Mouse (Mus musculus) thymus, postnatal 4 days (tissue): ENCODE data around the gene Gm6904.
"Not testable (repeated sequence)": the region's sequence is repeated elsewhere in the genome, so short reads cannot be mapped to it uniquely, and the experiment has no call there.

ENCODE experiments used
- DNase-seq: peaks from one replicate; pipeline ENCODE4 v3.0.0; 2021

The Gm6904 gene

DNA sequence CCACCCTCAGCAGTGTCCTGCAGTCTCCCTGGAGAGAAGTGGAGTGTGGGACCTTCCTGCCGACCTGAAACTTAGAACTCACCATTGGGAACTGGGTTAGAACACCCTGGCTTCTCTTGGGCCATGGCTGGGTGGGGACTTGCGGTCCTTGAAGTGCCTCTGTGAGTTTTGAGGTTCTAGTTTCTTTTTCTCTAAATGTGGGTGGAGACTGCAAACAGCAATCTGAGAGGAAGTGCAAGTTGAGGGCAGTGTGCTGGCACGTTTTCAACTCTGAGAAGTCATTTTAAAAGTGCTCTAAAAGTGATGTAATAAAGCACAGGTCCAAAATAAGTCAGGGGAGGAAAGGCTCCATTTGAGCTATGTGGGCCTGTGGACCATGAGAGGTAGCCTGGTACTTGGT is at the start of gene Gm6904:
Gene Gm6904, minus strand, starts transcription at position 161 of the 400 bp plus-strand sequence.
- DNase-seq, result peak; percentile 11

DNA sequence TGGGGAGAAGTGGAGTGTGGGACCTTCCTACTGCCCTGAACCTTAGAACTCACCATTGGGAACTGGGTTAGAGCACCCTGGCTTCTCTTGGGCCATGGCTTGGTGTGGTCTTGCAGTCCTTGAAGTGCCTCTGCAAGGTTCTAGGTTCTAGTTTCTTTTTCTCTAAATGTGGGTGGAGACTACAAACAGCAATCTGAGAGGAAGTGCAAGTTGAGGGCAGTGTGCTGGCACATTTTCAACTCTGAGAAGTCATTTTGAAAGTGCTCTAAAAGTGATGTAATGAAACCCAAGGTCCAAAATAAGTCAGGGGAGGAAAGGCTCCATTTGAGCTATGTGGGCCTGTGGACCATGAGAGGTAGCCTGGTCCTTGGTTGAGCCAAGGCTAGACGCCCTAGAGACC is 37.4 kb upstream of the Gm6904 start, which contains the start of gene Phf11a:
Gene Phf11a, minus strand, starts transcription at position 132 of the 400 bp plus-strand sequence.
- DNase-seq, result not testable (repeated sequence)

DNA sequence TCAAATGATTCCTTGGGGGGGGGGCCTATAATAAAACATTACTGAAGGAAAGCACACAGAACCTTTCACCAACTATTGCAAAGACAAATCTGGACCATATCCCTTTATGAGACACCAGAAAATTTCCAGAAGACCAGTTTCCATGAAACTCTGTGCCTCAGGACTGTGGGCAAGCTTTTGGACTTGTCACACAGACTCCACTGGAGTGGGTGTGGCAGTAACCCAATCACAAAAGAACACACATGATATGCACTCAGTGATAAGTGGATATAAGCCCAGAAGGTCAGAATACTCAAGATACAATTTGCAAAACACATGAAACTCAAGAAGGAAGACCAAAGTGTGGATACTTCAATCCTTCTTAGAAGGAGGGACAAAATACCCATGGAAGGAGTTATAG is 31.8 kb upstream of the Gm6904 start:
- not testable (repeated sequence) for DNase-seq

DNA sequence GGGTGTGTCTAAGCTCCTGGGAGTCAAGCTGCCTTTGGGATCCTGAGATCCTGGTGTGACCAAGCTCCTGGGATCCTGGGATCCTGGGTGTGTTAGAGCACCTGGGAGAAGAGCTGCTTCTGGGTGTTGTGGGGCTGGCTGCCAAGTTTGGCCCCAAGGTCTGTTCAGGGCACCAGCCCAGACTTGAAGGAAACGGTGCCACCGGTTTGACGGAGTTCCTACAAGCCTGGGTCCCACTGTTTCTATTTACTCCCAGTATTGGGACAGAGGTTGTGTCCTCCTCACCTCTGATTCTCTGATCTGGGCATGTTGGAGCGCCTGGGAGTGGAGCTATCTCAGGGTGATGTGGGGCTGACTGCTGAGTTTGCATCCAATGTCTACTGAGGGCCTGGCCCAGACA is 14.9 kb upstream of the Gm6904 start:
- DNase-seq, result not testable (repeated sequence)

DNA sequence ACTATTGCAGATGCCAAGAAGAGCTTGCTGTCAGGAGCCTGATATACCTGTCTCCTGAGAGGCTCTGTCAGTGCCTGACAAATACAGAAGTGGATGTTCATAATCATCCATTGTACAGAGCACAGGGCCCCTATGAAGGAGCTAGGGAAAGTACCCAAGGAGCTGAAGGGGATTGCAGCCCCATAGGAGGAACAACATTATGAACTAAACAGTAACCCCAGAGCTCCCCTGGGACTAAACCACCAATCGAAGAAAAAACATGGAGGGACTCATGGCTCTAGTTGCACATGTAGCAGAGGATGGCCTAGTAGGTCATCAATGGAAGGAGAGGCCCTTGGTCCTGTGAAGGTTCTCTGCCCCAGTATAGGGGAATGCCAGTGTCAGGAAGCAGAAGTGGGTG is 4.2 kb downstream of the Gm6904 start:
- DNase-seq, result not testable (repeated sequence)

DNA sequence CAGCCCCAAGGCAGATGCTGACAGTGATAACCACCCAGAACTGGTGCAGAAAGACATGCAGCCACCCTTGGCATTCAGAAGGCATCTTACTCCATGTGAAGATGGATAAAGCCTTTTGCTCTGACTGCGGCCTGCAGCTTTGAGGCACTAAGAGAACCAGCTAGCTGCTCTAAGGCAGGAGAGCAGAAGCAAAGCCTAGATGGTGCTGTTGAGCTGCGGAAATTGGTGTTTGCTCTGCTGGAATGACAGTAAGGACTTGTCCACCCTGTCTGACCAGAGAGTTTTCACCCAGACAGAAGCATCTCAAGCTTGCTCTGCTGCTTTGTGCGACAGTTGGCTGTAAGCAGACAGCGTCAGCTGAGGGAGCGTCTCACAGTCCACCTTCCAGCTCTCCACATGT is 9.7 kb downstream of the Gm6904 start:
- not testable (repeated sequence) for DNase-seq

DNA sequence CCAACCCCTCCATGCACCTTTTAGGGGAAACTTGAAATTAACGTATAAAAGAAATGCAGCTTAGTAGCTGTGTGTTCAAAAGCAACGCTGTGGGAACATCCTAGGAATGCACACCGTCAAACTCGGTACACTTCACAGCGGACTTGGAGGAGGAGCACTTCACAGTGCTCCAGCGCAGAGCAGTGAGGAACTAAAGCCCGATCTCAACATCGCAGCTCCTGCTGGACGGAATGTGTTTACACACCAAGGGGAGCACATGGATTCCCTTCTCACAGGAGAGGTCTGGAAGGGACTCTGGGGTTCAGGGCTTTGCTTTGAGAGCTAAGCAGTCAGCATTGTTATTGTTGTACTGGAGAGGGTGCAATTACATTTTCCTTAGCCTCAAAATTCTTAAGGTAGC is 26.4 kb downstream of the Gm6904 start:
- no peak for DNase-seq

DNA sequence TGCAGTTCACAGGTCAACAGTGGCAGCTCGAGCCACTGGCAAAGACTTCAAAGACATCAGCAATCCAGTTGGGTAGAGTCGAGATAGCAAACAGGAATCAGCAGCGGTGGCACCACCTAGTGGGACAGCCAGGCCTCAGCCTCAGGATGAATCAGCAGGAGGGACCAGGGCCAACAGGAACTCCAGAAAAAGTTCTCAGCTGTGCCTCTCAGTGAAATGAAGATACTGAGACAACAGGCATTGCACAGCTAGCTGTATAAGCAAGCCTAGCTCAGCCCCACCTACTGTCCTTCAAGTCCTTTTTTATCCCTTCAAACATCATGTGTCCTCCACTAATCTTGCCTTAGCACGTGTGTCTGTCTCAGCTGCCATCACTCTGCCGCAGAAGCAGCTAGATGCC is 28.0 kb downstream of the Gm6904 start:
- DNase-seq, result peak; percentile 16

DNA sequence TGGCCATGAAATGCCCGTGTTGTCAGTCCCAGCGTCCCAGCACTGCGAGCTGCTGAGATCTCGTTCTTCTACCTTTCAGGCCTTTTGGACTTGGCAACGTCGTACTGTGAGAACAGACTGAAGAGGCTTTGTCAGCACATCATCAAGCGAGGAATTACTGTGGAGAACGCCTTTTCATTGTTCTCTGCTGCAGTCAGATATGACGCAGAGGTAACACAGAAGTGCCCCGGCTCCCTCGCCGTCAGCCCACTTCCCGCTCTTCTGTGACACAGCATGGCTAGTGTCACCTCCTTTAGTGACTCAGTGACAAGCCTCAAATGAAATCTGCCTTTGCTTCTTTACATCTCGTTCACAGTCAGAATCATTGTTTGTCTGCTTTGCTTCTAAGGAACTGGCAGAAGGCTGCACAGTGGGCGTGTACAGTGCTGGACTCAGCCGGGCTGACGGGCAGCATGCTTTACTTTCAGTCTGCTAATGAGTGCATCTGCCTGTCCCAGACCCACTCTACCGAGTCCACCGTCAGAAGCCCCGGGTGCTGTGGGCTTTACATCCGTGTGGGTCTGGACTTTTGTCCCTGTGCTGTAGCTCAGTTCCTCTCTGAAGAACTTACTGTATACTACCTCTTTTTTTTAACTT is 29.6 kb downstream of the Gm6904 start:
- DNase-seq, result no peak

DNA sequence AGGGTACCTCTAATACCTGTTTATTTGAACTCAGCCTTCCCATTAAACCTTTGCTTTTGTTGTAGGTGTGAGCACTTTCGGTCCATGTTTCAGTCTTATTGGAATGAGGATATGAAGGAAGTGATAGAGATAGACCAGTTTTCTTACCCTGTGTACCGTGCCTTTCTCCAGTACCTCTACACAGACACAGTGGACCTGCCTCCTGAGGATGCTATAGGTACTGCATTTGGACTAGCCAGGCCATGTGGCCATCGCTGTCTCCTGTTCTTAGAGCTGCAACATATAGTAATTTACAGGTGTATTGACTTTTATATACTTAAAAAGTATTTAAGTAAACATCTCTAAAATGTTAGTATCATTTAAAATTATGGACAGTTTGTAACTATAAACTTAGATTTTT is 30.2 kb downstream of the Gm6904 start:
- no peak for DNase-seq

DNA sequence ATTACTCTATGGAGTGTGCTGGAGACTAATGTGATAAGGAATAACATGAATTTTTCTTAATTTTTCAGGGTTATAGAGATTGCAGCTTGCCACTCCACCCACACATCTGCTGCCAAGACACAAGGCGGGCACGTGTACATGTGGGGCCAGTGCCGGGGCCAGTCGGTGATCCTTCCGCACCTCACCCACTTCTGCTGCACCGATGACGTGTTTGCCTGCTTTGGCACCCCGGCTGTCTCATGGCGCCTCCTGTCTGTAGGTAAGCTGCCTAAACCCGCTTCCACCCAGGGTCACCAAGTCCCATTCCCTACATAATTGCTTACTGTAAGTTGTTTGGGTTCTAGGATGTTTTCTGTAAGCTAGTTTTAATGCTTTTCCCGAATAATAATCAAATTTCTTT is 33.8 kb downstream of the Gm6904 start:
- DNase-seq, result no peak

DNA sequence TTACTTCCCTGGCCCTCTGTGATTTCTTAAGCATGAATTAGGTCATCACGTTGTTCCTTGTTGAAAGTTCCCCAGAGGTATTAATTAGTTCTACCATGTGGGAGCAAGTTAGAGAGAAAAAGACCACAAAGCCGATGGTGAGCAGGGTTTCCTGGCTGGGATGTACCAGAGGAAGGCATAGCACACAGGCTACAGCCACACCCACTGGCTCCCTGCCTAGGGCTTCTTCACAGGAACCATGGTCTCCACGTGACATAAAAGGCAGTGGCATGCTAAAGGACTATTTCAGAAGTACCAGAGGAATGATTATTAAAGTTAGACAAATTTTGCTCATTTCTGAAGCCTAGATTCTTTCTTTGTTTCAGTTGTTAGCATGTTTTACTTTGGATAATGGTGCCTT is 40.8 kb downstream of the Gm6904 start:
- no peak for DNase-seq

DNA sequence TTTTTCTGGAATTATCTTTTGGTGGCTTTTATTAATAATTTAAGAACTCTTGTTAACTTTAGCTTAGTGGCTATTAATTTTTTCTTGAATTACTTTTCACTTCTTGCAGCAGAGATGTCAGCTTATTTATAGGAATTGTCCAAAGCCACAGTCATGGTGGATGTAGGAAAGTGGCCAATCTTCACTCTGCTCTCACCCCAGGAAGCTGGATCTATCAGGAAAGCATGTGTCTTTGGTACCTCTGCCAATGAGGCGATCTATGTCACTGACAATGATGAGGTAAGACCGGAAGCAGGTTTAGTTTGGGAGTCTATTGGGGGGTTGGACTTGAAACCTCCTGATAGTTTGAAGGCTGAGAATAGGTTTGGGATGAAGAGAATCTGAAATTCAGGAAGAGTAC is 50.2 kb downstream of the Gm6904 start:
- no peak for DNase-seq

DNA sequence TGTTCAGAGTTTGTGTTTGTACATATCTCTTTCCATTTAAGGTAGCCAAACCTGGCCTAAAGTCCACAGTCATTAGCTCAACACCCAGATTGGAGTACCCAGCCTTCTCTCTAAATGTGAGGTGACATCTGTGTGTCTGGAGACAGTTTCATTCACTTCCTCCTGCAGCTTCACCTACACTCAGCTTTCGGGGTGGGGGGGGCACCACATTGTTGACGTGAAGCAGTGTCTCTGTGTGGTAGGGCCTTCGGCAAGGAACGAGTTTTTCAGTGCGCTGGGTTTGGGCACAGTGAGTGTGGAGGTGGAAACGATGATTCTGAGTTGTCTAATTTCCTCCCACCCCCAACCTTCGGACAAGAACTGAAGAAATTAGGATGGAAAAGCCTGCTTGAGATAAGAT is 51.0 kb downstream of the Gm6904 start:
- DNase-seq, result no peak

DNA sequence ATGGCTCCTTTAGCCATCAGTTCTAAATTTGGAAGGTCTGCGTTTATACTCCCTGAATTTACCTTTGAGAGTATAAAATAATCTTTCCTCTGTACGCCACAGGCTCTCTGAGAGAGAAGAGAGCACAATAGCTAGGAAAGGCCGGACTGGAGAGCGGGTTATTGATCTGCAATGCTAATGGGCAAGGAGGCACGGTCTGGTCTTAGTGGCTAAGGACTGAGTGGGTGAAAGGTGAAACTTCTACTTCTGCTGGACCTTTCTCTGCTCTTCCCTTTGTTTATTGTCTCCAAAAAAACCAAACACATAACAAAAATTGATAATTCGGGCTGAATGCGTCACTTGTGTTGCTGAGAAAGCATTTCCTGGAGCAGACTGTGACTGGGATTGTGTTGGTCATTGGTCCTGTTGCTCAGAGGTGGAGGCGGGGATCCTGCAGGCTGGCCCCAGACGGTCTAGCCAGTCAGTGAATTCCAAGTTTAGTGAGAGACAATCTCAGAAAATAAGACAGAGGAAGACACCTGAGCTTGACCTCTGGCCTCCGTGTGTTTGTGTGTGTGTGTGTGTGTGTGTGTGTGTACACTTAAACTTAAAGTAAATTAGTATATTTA is 53.9 kb downstream of the Gm6904 start:
- no peak for DNase-seq

DNA sequence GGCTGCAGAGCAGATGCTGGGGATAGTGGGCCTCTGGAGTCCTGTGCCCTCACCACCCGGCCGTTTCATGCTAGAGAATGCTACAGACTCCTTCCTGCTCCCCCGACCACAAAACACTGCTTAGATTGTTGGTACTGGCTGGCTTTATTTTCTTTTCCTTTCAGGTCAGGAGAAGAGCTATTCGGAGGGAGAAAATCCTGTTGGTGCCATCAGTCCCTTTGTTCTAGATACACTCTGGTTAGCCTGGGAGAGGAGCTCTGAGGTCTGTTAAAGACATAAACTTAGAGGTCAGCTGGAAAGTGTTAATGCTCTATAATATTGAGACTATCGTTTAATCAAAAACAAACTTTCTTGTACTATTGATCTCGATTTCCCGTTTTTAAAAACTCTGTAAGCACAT is 54.6 kb downstream of the Gm6904 start:
- DNase-seq, result no peak

DNA sequence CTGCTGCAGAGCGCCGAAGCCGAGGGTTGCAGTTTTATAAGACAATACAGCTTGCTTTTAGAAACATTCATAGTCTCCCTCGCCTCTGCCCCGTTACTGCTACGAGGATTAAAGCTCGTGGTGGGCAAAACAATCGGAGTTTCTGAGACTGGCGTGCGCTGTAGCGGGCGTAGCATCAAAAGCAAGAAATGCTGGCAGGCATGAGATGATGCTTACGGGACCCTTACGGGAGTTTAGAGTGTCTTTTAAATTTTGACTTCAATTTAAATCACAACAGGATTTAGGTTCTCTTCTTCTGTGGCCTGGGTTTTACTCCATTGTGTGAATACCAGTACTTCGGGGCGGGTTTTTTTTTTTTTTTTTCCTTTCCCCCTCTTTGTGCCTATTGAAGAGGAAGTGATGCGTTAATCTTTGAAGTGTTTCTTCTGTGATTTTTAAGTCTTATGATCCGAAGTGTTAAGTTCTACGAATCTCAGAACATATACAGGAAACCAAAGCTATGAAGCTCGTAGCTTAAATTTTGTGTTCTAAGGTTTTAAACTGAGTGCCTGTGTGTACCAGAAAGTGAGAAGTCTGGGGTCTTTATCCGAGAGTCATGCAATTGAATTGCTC is 58.3 kb downstream of the Gm6904 start:
- no peak for DNase-seq

DNA sequence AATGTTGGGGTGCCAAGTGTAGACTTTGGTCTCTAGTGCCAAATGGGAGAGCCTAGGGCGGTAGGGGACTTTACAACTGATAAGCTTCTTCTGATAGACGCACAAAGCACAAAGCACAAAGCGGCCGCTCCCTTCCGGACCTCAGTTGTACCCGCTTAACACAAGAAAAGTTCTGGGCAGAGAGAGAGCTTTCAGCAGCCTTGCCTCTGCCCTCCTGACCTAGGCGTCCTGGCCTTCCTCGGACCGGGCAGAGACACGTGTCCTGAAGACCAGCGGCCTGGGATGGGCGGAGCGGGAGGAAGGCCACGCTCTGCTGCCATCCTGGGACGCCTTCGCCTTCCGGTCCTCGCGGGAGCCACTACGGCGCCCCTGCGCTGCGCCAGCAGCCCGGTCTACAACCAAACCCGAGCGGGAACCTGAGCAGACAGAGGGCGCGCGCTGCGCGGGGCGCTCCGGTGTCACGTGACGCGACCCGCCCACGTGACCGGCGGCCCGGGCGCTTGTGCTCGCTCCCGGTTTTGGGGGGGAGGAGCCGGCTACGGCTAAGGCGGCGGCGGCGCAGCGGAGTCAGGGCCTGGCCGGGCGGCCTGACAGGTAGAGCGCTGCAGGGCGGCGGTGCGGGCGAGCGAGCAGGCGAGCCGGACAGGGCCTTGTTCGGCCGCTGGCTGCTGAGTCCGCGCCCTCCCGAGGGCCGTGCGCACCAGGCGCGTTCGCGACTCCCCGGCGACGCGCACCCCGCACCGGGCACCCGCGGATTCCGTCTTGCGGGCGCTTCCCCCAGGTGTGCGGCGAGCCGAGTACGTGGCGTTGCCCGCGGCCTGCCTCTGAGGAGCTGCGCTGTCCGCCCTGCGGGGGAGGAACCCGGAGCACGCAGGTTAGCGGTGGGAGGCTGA is 59.1 kb downstream of the Gm6904 start, which contains the start of gene Rcbtb1:
Gene Rcbtb1, plus strand, starts transcription at position 499 of the 893 bp plus-strand sequence.
- DNase-seq, result peak; percentile 97
